Mouse (Mus musculus): ENCODE data around the gene Brca1.
"Not testable (repeated sequence)": the region's sequence is repeated elsewhere in the genome, so short reads cannot be mapped to it uniquely, and the experiment has no call there.

Gene Brca1

GRCm38 (mm10) chr11:101447786-101448185, 104.0 kb downstream of the Brca1 start:
- no peak for DNase-seq

- not testable (repeated sequence) for DNase-seq
Measured at GRCm38 (mm10) chr11:101446860-101447259, 104.9 kb downstream of the Brca1 start.

- DNase-seq = no peak
Measured at GRCm38 (mm10) chr11:101446319-101446718, 105.4 kb downstream of the Brca1 start.

GRCm38 (mm10) chr11:101442760-101443159, 109.0 kb downstream of the Brca1 start:
- DNase-seq = no peak

GRCm38 (mm10) chr11:101442127-101442693, 109.5 kb downstream of the Brca1 start, which contains the start of gene Rpl27:
TSS of gene Rpl27 (plus strand) at chr11:101442298.
- peak; percentile 95 for DNase-seq

GRCm38 (mm10) chr11:101441450-101442126, 110.2 kb downstream of the Brca1 start:
- not testable (repeated sequence) for DNase-seq

Data from lung, postnatal 14 days (tissue).